Mouse (Mus musculus) layer of hippocampus, postnatal 36 days (tissue): Measurements from ENCODE around the gene Cd7. TPM values are rescaled to one million over a fixed set of nuclear protein-coding genes. Genes with fewer than 3 reads are reported as not detected.
"Not testable (repeated sequence)": the region's sequence is repeated elsewhere in the genome, so short reads cannot be mapped to it uniquely, and the experiment has no call there.

ENCODE experiments used
- DNase-seq, 2 experiments: peaks; one replicate each; pipeline ENCODE4 v3.0.0; 2022
- total RNA-seq, 2 experiments: library from RNA; stranded (reverse); gene quantifications; 2 replicates each; pipeline ENCODE4 v1.2.3; 2021

Gene Cd7
- not detected for total RNA-seq

- no peak for DNase-seq
Measured at GRCm38 (mm10) chr11:121039302-121039701, at the start of gene Cd7. Cd7 (minus strand) TSS chr11:121039418.

GRCm38 (mm10) chr11:121088997-121089396 lies 49.8 kb upstream of the Cd7 start:
- no peak for DNase-seq

- DNase-seq: no peak
Measured at GRCm38 (mm10) chr11:121086296-121086695, 47.1 kb upstream of the Cd7 start.

- no peak for DNase-seq
Measured at GRCm38 (mm10) chr11:121085181-121085580, 46.0 kb upstream of the Cd7 start.

- no peak for DNase-seq
Measured at GRCm38 (mm10) chr11:121082857-121083500, 43.8 kb upstream of the Cd7 start.

GRCm38 (mm10) chr11:121082250-121082649 lies 43.0 kb upstream of the Cd7 start:
- no peak for DNase-seq

GRCm38 (mm10) chr11:121081120-121081519 lies 41.9 kb upstream of the Cd7 start, which contains the start of gene Sectm1a:
Sectm1a (minus strand) TSS chr11:121081220.
- no peak for DNase-seq

- no peak for DNase-seq
Measured at GRCm38 (mm10) chr11:121080330-121080729, 41.1 kb upstream of the Cd7 start.

GRCm38 (mm10) chr11:121075655-121076054 lies 36.4 kb upstream of the Cd7 start:
- no peak for DNase-seq

- not testable (repeated sequence) for DNase-seq
Measured at GRCm38 (mm10) chr11:121069662-121070061, 30.4 kb upstream of the Cd7 start.

GRCm38 (mm10) chr11:121067895-121068294 lies 28.7 kb upstream of the Cd7 start:
- DNase-seq: no peak

- no peak for DNase-seq
Measured at GRCm38 (mm10) chr11:121064197-121064596, 25.0 kb upstream of the Cd7 start.

- no peak for DNase-seq
Measured at GRCm38 (mm10) chr11:121063379-121063778, 24.2 kb upstream of the Cd7 start, which contains the start of gene Sectm1b. Sectm1b (minus strand) TSS chr11:121063569.

- DNase-seq: no peak
Measured at GRCm38 (mm10) chr11:121061615-121062014, 22.4 kb upstream of the Cd7 start.

GRCm38 (mm10) chr11:121060401-121061067 lies 21.3 kb upstream of the Cd7 start:
- not testable (repeated sequence) for DNase-seq

- DNase-seq: no peak
Measured at GRCm38 (mm10) chr11:121059471-121059870, 20.3 kb upstream of the Cd7 start.

GRCm38 (mm10) chr11:121058956-121059355 lies 19.7 kb upstream of the Cd7 start:
- no peak for DNase-seq

GRCm38 (mm10) chr11:121058122-121058521 lies 18.9 kb upstream of the Cd7 start:
- DNase-seq: no peak

GRCm38 (mm10) chr11:121056536-121057236 lies 17.5 kb upstream of the Cd7 start:
- no peak for DNase-seq

GRCm38 (mm10) chr11:121053536-121053935 lies 14.3 kb upstream of the Cd7 start:
- DNase-seq: peak; percentile 59 to 71

GRCm38 (mm10) chr11:121052387-121052786 lies 13.2 kb upstream of the Cd7 start:
- no peak for DNase-seq

GRCm38 (mm10) chr11:121051793-121052192 lies 12.6 kb upstream of the Cd7 start:
- no peak for DNase-seq

GRCm38 (mm10) chr11:121049840-121050239 lies 10.6 kb upstream of the Cd7 start:
- no peak for DNase-seq
